Mouse (Mus musculus): Measurements from ENCODE around the gene Fbxw5.

GRCm38 (mm10) chr2:25488671-25489068 lies 11.9 kb upstream of the Fbxw5 start:
- no peak for TF ChIP-seq POLR2A (IDR thresholded peaks at IDR 0.05; ENCODE audit: low read depth, low read length)
- no peak for TF ChIP-seq ZMIZ1 (IDR thresholded peaks at IDR 0.05; ENCODE audit: low read depth, low read length)
- TF ChIP-seq EP300 (IDR thresholded peaks at IDR 0.05; ENCODE audit: low read length): no peak

Measured in CH12.LX (cell line).